Mouse (Mus musculus) B cell, adult 2 months (primary cell): ENCODE measurements around the gene Sema5a.

Experiments used
- DNase-seq, 2 experiments: peaks; one replicate each; pipeline ENCODE4 v3.0.0; 2022

Gene Sema5a

GRCm38 (mm10) chr15:32311287-32311686 lies 66.7 kb downstream of the Sema5a start:
- no peak for DNase-seq

- DNase-seq, result no peak
Measured at GRCm38 (mm10) chr15:32317074-32317473, 72.5 kb downstream of the Sema5a start.

- no peak for DNase-seq
Measured at GRCm38 (mm10) chr15:32320739-32321138, 76.1 kb downstream of the Sema5a start.

- DNase-seq, result no peak
Measured at GRCm38 (mm10) chr15:32322455-32323220, 78.0 kb downstream of the Sema5a start.

GRCm38 (mm10) chr15:32323224-32323623 lies 78.6 kb downstream of the Sema5a start:
- DNase-seq, result no peak

GRCm38 (mm10) chr15:32324105-32324504 lies 79.5 kb downstream of the Sema5a start:
- DNase-seq, result no peak

GRCm38 (mm10) chr15:32328370-32329004 lies 83.9 kb downstream of the Sema5a start:
- no peak for DNase-seq

- no peak for DNase-seq
Measured at GRCm38 (mm10) chr15:32329670-32330330, 85.2 kb downstream of the Sema5a start.

- DNase-seq, result no peak
Measured at GRCm38 (mm10) chr15:32330427-32330826, 85.8 kb downstream of the Sema5a start.

- DNase-seq, result no peak
Measured at GRCm38 (mm10) chr15:32331037-32331436, 86.4 kb downstream of the Sema5a start.

GRCm38 (mm10) chr15:32333456-32333855 lies 88.8 kb downstream of the Sema5a start:
- DNase-seq, result no peak

- DNase-seq, result no peak
Measured at GRCm38 (mm10) chr15:32337810-32338209, 93.2 kb downstream of the Sema5a start.

- no peak for DNase-seq
Measured at GRCm38 (mm10) chr15:32338721-32339290, 94.2 kb downstream of the Sema5a start.

GRCm38 (mm10) chr15:32339426-32339825 lies 94.8 kb downstream of the Sema5a start:
- DNase-seq, result no peak

- DNase-seq, result no peak
Measured at GRCm38 (mm10) chr15:32341423-32341822, 96.8 kb downstream of the Sema5a start.

- DNase-seq, result no peak
Measured at GRCm38 (mm10) chr15:32343544-32343943, 98.9 kb downstream of the Sema5a start.

GRCm38 (mm10) chr15:32347315-32347714 lies 102.7 kb downstream of the Sema5a start:
- DNase-seq, result no peak

GRCm38 (mm10) chr15:32349276-32349675 lies 104.7 kb downstream of the Sema5a start:
- DNase-seq, result no peak

GRCm38 (mm10) chr15:32352995-32353394 lies 108.4 kb downstream of the Sema5a start:
- DNase-seq, result no peak

GRCm38 (mm10) chr15:32353513-32353912 lies 108.9 kb downstream of the Sema5a start:
- DNase-seq, result no peak

GRCm38 (mm10) chr15:32356805-32357204 lies 112.2 kb downstream of the Sema5a start:
- no peak for DNase-seq

- no peak for DNase-seq
Measured at GRCm38 (mm10) chr15:32367841-32368240, 123.2 kb downstream of the Sema5a start.

- no peak for DNase-seq
Measured at GRCm38 (mm10) chr15:32370914-32371313, 126.3 kb downstream of the Sema5a start.

- DNase-seq, result no peak
Measured at GRCm38 (mm10) chr15:32371385-32371784, 126.8 kb downstream of the Sema5a start.
